Mouse (Mus musculus) embryonic facial prominence, embryonic 15.5 days (tissue): ENCODE results near the gene Sectm1a. TPM values are rescaled to one million over a fixed set of nuclear protein-coding genes. Genes with fewer than 3 reads are reported as not detected.

Experiments
- polyA plus RNA-seq: library from polyadenylated mRNA; unstranded; fragments of >200 nt; fragmentation: Nextera tagmentation; extraction: Ambion mirVana; gene quantifications from 2 replicates; pipeline ENCODE4 v1.2.1, GENCODE M21; 2015

Sectm1a gene
- polyA plus RNA-seq, 1 experiment from 2014 or later, result 0.83 TPM

Other genes with a start within 250 kb of the Sectm1a start
- 6.2 and 7.4 TPM in 2 replicates for gene Ccdc57, start 148.3 kb downstream of the Sectm1a start, polyA plus RNA-seq
- 67.2 and 72.2 TPM in 2 replicates for gene Slc16a3, start 132.7 kb downstream of the Sectm1a start, polyA plus RNA-seq
- gene Csnk1d, start 89.9 kb downstream of the Sectm1a start, polyA plus RNA-seq, result 123 and 125 TPM in 2 replicates
- 0.46 and 1.1 TPM in 2 replicates for gene Cd7, start 41.8 kb downstream of the Sectm1a start, polyA plus RNA-seq
- gene Sectm1b, start 17.7 kb downstream of the Sectm1a start, polyA plus RNA-seq, result 1.2 and 1.3 TPM in 2 replicates
- not detected in 2 replicates for gene Tex19.2, start 37.5 kb upstream of the Sectm1a start, polyA plus RNA-seq
- 0.15 TPM in 1 of 2 replicates, not detected in the other for gene Tex19.1, start 64.9 kb upstream of the Sectm1a start, polyA plus RNA-seq
- 0.71 and 0.72 TPM in 2 replicates for gene Uts2r, start 79.1 kb upstream of the Sectm1a start, polyA plus RNA-seq
- gene Hexdc, start 123.2 kb upstream of the Sectm1a start, polyA plus RNA-seq, result 10.0 and 12.2 TPM in 2 replicates
- gene Ogfod3, start 123.5 kb upstream of the Sectm1a start, polyA plus RNA-seq, result 20.8 and 21.9 TPM in 2 replicates
- gene Cybc1, start 148.1 kb upstream of the Sectm1a start, polyA plus RNA-seq, result 43.2 and 44.8 TPM in 2 replicates
- gene Narf, start 156.0 kb upstream of the Sectm1a start, polyA plus RNA-seq, result 53.8 and 56.2 TPM in 2 replicates
- gene Foxk2, start 178.8 kb upstream of the Sectm1a start, polyA plus RNA-seq, result 8.0 and 8.9 TPM in 2 replicates